In the genomic region with DNA sequence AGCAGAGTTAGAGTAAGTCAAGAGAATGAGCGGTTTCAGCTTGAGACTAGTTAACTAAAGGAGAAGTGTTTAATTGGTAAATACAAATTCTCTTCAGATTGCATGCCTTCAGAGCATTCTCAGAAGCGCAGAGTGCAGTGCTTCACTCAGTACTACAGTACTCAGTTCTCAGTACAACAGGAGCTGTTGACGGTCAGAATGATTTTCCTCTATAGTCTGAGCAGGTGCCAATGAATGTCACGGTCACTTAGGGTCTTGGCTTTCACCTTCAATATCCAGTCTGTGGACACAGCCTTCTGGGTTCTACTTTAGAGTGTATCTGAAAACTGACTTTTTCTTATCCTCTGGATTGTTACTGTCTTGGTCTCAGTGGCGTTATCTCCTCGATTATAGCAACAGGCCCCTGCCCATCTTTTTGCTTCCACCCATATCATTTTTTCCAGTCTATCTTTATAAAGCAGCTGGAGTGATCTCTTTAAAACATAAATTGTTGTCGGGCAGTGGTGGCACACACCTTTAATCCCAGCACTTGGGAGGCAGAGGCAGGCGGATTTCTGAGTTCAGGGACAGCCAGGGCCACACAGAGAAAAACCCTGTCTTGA, we compare ENCODE assay signal across 15 mouse cellular contexts. TPM values are rescaled to one million over a fixed set of nuclear protein-coding genes. Genes with fewer than 3 reads are reported as not detected.
DNase-seq lines count a peak whose midpoint lies in the region; ATAC-seq and TF ChIP-seq lines count a peak whose summit lies in the region.
"Had no signal": no experiment of that assay in that cellular context is flagged by ENCODE, and none has a peak within 500 bp of the region (broad histone marks: within the 10 kb centered on the region; RNA-seq: fewer than 3 reads in every experiment).

No protein-coding gene starts in this region.

- H3K27ac ChIP-seq in heart, embryonic 15.5 days = peak overlapping the region; percentile 10
- H3K27ac ChIP-seq in heart, embryonic 11.5 days (ENCODE audit: low read depth, low read length) = no peak overlapping the region
- H3K27ac ChIP-seq in liver, postnatal 0 days (ENCODE audit: low read depth) = peak overlapping the region; percentile 23; the same call in 1 of the 2 replicates
- H3K27ac ChIP-seq in forebrain, embryonic 13.5 days = no peak overlapping the region
- H3K27ac ChIP-seq: intestine, embryonic 15.5 days; kidney, postnatal 0 days; neural tube, embryonic 13.5 days had no signal

- H3K9ac ChIP-seq in heart, embryonic 15.5 days = no peak overlapping the region
- no peak overlapping the region for H3K9ac ChIP-seq in heart, embryonic 11.5 days (ENCODE audit: low read depth, low read length)
- no peak overlapping the region for H3K9ac ChIP-seq in liver, postnatal 0 days (replicated peaks)
- H3K9ac ChIP-seq in forebrain, embryonic 13.5 days = no peak overlapping the region
- H3K9ac ChIP-seq: embryonic facial prominence, embryonic 13.5 days; intestine, embryonic 15.5 days; neural tube, embryonic 13.5 days had no signal

- no peaks in the 10 kb centered on the region for H3K36me3 ChIP-seq in heart, embryonic 15.5 days
- H3K36me3 ChIP-seq in heart, embryonic 11.5 days (ENCODE audit: control insufficient read depth, insufficient read depth, low read length) = no peaks in the 10 kb centered on the region
- H3K36me3 ChIP-seq in G1E (replicated peaks) = peaks cover 34% of the 10 kb centered on the region
- no peaks in the 10 kb centered on the region for H3K36me3 ChIP-seq in liver, postnatal 0 days (replicated peaks; ENCODE audit: insufficient read depth, low read length)
- H3K36me3 ChIP-seq in forebrain, embryonic 13.5 days (ENCODE audit: poor library complexity, severe bottlenecking) = no peaks in the 10 kb centered on the region
- H3K36me3 ChIP-seq: embryonic facial prominence, embryonic 13.5 days; intestine, embryonic 15.5 days; neural tube, embryonic 13.5 days had no signal

- no peaks in the 10 kb centered on the region for H3K9me3 ChIP-seq in heart, embryonic 15.5 days (replicated peaks)
- H3K9me3 ChIP-seq in heart, embryonic 11.5 days (replicated peaks; ENCODE audit: control insufficient read depth, low read length) = no peaks in the 10 kb centered on the region
- H3K9me3 ChIP-seq in G1E (replicated peaks) = no peaks in the 10 kb centered on the region
- H3K9me3 ChIP-seq in liver, postnatal 0 days (ENCODE audit: low read length) = no peaks in the 10 kb centered on the region
- no peaks in the 10 kb centered on the region for H3K9me3 ChIP-seq in forebrain, embryonic 13.5 days (replicated peaks)
- H3K9me3 ChIP-seq: embryonic facial prominence, embryonic 13.5 days; intestine, embryonic 15.5 days; neural tube, embryonic 13.5 days had no signal

- peak; percentile 49; the same call in 1 of the 2 replicates for TF ChIP-seq EP300 in liver, postnatal 0 days (IDR thresholded peaks at IDR 0.05; ENCODE audit: low read depth)

- H3K4me2 ChIP-seq in heart, embryonic 15.5 days = no peak overlapping the region
- H3K4me2 ChIP-seq in heart, embryonic 11.5 days = no peak overlapping the region
- peak overlapping the region; percentile 11 for H3K4me2 ChIP-seq in liver, postnatal 0 days (ENCODE audit: low read depth, low read length)
- H3K4me2 ChIP-seq in forebrain, embryonic 13.5 days = no peak overlapping the region
- H3K4me2 ChIP-seq: embryonic facial prominence, embryonic 13.5 days; intestine, embryonic 15.5 days; neural tube, embryonic 13.5 days had no signal

- no peak overlapping the region for H3K4me3 ChIP-seq in heart, embryonic 15.5 days
- H3K4me3 ChIP-seq in heart, embryonic 11.5 days (ENCODE audit: low read depth, low read length) = no peak overlapping the region
- no peak overlapping the region for H3K4me3 ChIP-seq in G1E (ENCODE audit: low read depth, low read length)
- no peak overlapping the region for H3K4me3 ChIP-seq in liver, postnatal 0 days (ENCODE audit: low read depth, low read length)
- H3K4me3 ChIP-seq in forebrain, embryonic 13.5 days = no peak overlapping the region
- H3K4me3 ChIP-seq: embryonic facial prominence, embryonic 13.5 days; intestine, embryonic 15.5 days; neural tube, embryonic 13.5 days had no signal

- ATAC-seq in heart, embryonic 15.5 days (replicated peaks; ENCODE audit: insufficient number of reproducible peaks, insufficient read depth, low FRiP score, low read depth) = no peak
- ATAC-seq in heart, embryonic 11.5 days (replicated peaks; ENCODE audit: insufficient number of reproducible peaks, low FRiP score, low TSS enrichment) = no peak
- ATAC-seq in G1E (ENCODE audit: extremely low read depth, insufficient number of reproducible peaks, low FRiP score, poor library complexity, severe bottlenecking) = peak; percentile 8; the same call in 1 of the 2 replicates
- ATAC-seq in granulocyte monocyte progenitor cell, adult 5-6 weeks (replicated peaks; ENCODE audit: poor library complexity, severe bottlenecking) = peak; percentile 29; the same call in 1 of the 2 replicates
- ATAC-seq in liver, postnatal 0 days = 0 out of 2 replicates have a peak, but pooled peaks have one; percentile 25
- ATAC-seq in forebrain, embryonic 13.5 days = no peak
- ATAC-seq: forebrain, embryonic 14.5 days; intestine, embryonic 15.5 days had no signal

- WGBS in heart, embryonic 15.5 days = 78% methylated on average over 8 of the region's 8 CpGs
- WGBS in heart, embryonic 11.5 days (ENCODE audit: insufficient replicate concordance) = 76% methylated on average over 8 of the region's 8 CpGs
- 56% methylated on average over 8 of the region's 8 CpGs for WGBS in liver, postnatal 0 days (ENCODE audit: insufficient replicate concordance)
- WGBS in forebrain, embryonic 13.5 days = 93% methylated on average over 8 of the region's 8 CpGs

- no peak for DNase-seq in G1E (ENCODE audit: low spot score)
- no peak for DNase-seq in liver, postnatal 0 days
- DNase-seq in adrenal gland, adult 2 months = no peak
- DNase-seq in T-cell, adult 2 months (ENCODE audit: low spot score) = no peak
- DNase-seq: adrenal gland, postnatal 14 days; cerebellum, postnatal 10 days had no signal

- H3K4me1 ChIP-seq in heart, embryonic 15.5 days (replicated peaks) = peaks cover 83% of the 10 kb centered on the region
- H3K4me1 ChIP-seq in heart, embryonic 11.5 days (ENCODE audit: control insufficient read depth, insufficient read depth, low read length) = peaks cover 34% of the 10 kb centered on the region
- H3K4me1 ChIP-seq in G1E (ENCODE audit: insufficient read depth, low read depth, low read length) = peaks cover 59% of the 10 kb centered on the region
- H3K4me1 ChIP-seq in liver, postnatal 0 days (ENCODE audit: insufficient read depth) = peaks cover 33% of the 10 kb centered on the region
- H3K4me1 ChIP-seq in forebrain, embryonic 13.5 days = peaks cover 16% of the 10 kb centered on the region

- no peaks in the 10 kb centered on the region for H3K27me3 ChIP-seq in heart, embryonic 15.5 days
- H3K27me3 ChIP-seq in heart, embryonic 11.5 days (ENCODE audit: control insufficient read depth, insufficient read depth, low read length) = no peaks in the 10 kb centered on the region
- H3K27me3 ChIP-seq in G1E (ENCODE audit: insufficient read depth, low read length) = no peaks in the 10 kb centered on the region
- H3K27me3 ChIP-seq in liver, postnatal 0 days (ENCODE audit: insufficient read depth, low read length) = no peaks in the 10 kb centered on the region
- H3K27me3 ChIP-seq in forebrain, embryonic 13.5 days = no peaks in the 10 kb centered on the region
- H3K27me3 ChIP-seq: embryonic facial prominence, embryonic 13.5 days; intestine, embryonic 15.5 days; neural tube, embryonic 13.5 days had no signal

- no peak for TF ChIP-seq CTCF in G1E (IDR thresholded peaks at IDR 0.05; ENCODE audit: low read depth, low read length)
- TF ChIP-seq CTCF in liver, postnatal 0 days (IDR thresholded peaks at IDR 0.05; ENCODE audit: low read depth) = no peak

RNA-seq across cellular contexts. Expression of a gene that starts 19.4 kb away (rescaled TPM):
- polyA plus RNA-seq in heart, embryonic 15.5 days (2015; fragmentation: Nextera tagmentation; extraction: Ambion mirVana) = 347 and 442 TPM in 2 replicates
- polyA plus RNA-seq in heart, embryonic 11.5 days (2014; fragmentation: Nextera tagmentation; extraction: Ambion mirVana) = 329 and 345 TPM in 2 replicates
- total RNA-seq in G1E (2014; fragmentation: Nextera tagmentation) (712 and 801 TPM in 2 replicates), G1E (2017) (371 and 464 TPM in 2 replicates)
- 37.5 and 45.6 TPM in 2 replicates for polyA plus RNA-seq in G1E (2012)
- 277 and 304 TPM in 2 replicates for total RNA-seq in granulocyte monocyte progenitor cell, adult 5-6 weeks (2014; fragmentation: Nextera tagmentation)
- 345 and 391 TPM in 2 replicates for total RNA-seq in granulocyte monocyte progenitor cell, adult 5-6 weeks (2017)
- 198 and 205 TPM in 2 replicates for polyA plus RNA-seq in liver, postnatal 0 days (2015; fragmentation: Nextera tagmentation; extraction: Ambion mirVana)
- total RNA-seq in adrenal gland, adult 2 months (2021) = 100 to 1,000 TPM; 378 to 409 TPM
- polyA plus RNA-seq in adrenal gland, adult 2 months (2012; rRNA removed) = 41.0 and 48.2 TPM in 2 replicates
- polyA plus RNA-seq in forebrain, embryonic 13.5 days (2015; fragmentation: Nextera tagmentation; extraction: Ambion mirVana) = 358 and 389 TPM in 2 replicates

Comparison
In these comparisons a context has a peak if more than half of its experiments do, and no peak if none do; other contexts are left out.
1. H3K27ac ChIP-seq: peak in heart, embryonic 15.5 days (single experiment) and liver, postnatal 0 days (single experiment); none in heart, embryonic 11.5 days (single experiment) and forebrain, embryonic 13.5 days (single experiment).
2. ATAC-seq: peak in G1E (single experiment), granulocyte monocyte progenitor cell, adult 5-6 weeks (single experiment) and liver, postnatal 0 days (single experiment); none in heart, embryonic 15.5 days (single experiment), heart, embryonic 11.5 days (single experiment) and forebrain, embryonic 13.5 days (single experiment).